Mouse (Mus musculus): Measurements from ENCODE around the gene Cryba4.

Gene Cryba4

DNA sequence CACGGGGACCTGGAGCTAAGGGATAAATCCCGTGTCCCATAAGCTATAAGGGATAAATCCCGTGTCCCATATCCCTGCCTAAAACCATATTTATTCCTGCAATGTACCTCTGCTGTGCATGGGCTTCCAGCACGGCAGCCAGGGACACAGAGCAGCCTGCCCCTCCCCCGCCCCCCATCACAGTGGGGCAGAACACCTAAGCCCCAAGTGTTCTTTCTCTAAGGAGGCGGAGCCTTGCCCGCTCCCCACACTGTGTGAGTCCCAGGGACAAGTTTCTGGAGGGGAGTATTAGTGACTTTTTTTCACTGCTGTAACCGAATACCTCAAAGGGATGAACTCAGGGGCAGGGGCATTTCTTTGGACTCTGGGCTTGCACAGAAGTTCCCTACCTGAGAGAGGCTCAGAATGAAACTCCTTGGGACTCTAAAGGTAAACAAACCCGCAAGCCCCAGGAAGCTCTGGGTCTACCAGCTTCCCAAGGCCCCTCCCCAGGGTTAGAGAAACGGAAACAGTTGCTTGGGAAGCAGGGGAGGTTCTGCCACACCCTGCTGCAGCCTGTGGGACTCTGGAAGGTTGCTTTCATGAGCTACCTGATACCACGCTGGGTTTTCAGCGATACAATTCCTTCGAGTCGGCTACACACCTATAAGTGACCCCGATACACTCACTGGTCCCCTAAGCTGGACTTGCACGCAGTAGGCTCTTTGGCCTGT, 45.6 kb downstream of the Cryba4 start:
- DNase-seq (ENCODE audit: extremely low spot score): no peak

DNA sequence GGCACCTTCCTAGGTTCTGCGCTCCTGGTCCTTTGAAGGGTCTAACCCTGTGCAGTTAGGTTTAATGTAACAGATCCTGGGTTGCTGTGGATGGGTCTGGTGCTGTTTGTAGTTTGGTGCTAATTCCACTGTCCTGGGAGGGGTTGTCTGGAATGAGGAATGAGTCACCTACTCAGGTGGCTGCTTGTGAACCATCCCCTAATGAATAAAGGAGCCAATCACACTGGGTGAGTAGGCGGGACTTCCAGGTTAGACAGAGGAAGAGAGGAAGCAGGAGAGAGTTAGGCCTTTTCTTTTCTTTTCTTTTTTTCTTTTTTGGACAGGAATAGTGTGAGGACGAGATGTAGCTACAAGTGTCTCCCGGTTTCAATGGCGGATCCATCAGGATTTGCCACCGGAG, 52.7 kb downstream of the Cryba4 start:
- no peak for DNase-seq (ENCODE audit: extremely low spot score)
